Mouse (Mus musculus) stomach, embryonic 16.5 days (tissue): ENCODE data around the gene 4933428G20Rik. TPM values are rescaled to one million over a fixed set of nuclear protein-coding genes. Genes with fewer than 3 reads are reported as not detected.

ENCODE experiments used
- ATAC-seq: fragments of 200-750 bp; cut with Nextera tagmentation; 2 replicates; pipeline ENCODE4 v1.8.0; 2017; ENCODE audit warnings: moderate number of reproducible peaks, moderate TSS enrichment; ENCODE audit not compliant: insufficient read depth, low FRiP score
- H3K27ac ChIP-seq: fragments of 300-500 bp; sonication (generic); 2 replicates; pipeline ENCODE4 v1.5.1; 2014; ENCODE audit warnings: low read length
- H3K27me3 ChIP-seq: fragments of 300-500 bp; sonication (generic); 2 replicates; pipeline ENCODE4 v1.6.1; 2014; ENCODE audit warnings: low read length, control low read depth, mixed read lengths; ENCODE audit not compliant: control insufficient read depth, insufficient read depth
- H3K36me3 ChIP-seq: fragments of 300-500 bp; sonication (generic); 2 replicates; pipeline ENCODE4 v1.6.1; 2014; ENCODE audit warnings: low read length; ENCODE audit not compliant: control insufficient read depth, insufficient read depth
- H3K4me1 ChIP-seq: fragments of 300-500 bp; sonication (generic); 2 replicates; pipeline ENCODE4 v1.6.1; 2014; ENCODE audit warnings: low read length, control low read depth, mixed read lengths; ENCODE audit not compliant: control insufficient read depth, insufficient read depth
- H3K4me2 ChIP-seq: fragments of 300-500 bp; sonication (generic); 2 replicates; pipeline ENCODE4 v1.6.1; 2014; ENCODE audit warnings: low read depth, low read length, mixed read lengths
- H3K4me3 ChIP-seq: fragments of 300-500 bp; sonication (generic); replicated peaks from 2 replicates; pipeline ENCODE4 v1.5.1; 2014; ENCODE audit warnings: mild to moderate bottlenecking, low read length
- H3K9ac ChIP-seq: fragments of 300-500 bp; sonication (generic); 2 replicates; pipeline ENCODE4 v1.6.1; 2014; ENCODE audit warnings: low read length
- H3K9me3 ChIP-seq: fragments of 300-500 bp; sonication (generic); replicated peaks from 2 replicates; pipeline ENCODE4 v1.6.1; 2016; ENCODE audit warnings: low read length, control low read depth; ENCODE audit not compliant: control insufficient read depth
- WGBS: fragments of 180-500 bp; shearing (Covaris S2); extraction: QIAGEN DNeasy Blood & Tissue Kit; methylation state at CpG from one replicate; pipeline ENCODE4 v1.1.7; 2014; 5-methylcytosine and 5-hydroxymethylcytosine counted together
- polyA plus RNA-seq: library from polyadenylated mRNA; unstranded; fragments of >200 nt; fragmentation: Nextera tagmentation; extraction: Ambion mirVana; gene quantifications from 2 replicates; pipeline ENCODE4 v1.2.1, GENCODE M21; 2015

The 4933428G20Rik gene
- polyA plus RNA-seq, 1 experiment from 2014 or later = 0.80 TPM

DNA sequence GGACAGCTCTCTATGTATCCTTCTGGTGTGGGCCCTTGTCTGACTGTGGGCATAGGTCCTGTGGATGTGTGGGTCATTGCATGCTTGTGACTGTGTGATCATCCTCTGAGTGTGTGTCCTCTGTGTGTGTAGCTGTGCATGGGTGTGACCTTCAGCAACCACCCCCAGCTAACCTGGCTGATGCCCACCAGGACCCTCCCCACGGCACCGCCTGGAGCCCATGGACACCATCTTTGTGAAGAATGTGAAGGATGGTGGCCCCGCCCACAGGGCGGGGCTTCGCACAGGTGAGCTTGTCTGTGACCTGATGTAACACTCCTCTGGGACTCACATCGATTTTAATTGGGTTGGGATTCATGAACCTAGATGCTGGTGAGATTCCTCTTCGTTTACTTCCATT is 52.2 kb downstream of the 4933428G20Rik start:
- 0 out of 2 replicates have a peak, but pooled peaks cover 14% of the 10 kb centered on the region for H3K36me3 ChIP-seq

DNA sequence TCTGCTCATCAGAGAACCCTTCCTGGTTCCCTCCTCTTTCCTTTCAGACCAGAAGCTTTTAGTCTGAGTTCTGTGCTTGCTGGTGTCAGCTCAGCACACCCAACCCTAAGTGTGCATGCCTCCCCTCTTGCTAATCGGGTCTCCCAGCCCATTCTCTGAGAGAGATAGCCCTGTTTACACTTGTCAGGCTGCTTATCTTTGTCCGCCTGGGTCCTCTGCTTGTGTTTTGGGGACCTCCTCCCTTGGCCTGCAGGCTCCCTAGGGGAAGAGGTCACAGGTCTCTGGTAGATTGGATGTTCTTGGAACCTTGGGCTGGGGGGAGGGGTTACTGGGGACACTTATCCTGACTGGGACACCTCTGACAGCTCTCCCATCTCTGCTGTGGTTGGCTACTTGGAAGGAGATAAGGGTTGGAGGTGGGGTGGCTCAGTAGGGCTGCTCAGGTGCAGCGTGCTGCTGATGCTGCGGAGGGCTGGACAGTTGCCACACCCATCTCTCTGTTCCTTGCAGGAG is 54.1 kb downstream of the 4933428G20Rik start:
- H3K9ac ChIP-seq = 0 out of 2 replicates have a peak overlapping the region, but pooled peaks have one; percentile 40
- H3K4me3 ChIP-seq = no peak overlapping the region
- WGBS = 39% methylated on average over 4 of the region's 4 CpGs
- ATAC-seq = no peak
- 0 out of 2 replicates have a peak, but pooled peaks cover 3% of the 10 kb centered on the region for H3K36me3 ChIP-seq
- no peaks in the 10 kb centered on the region for H3K9me3 ChIP-seq
- H3K4me1 ChIP-seq = peaks cover 59% of the 10 kb centered on the region
- H3K27me3 ChIP-seq = no peaks in the 10 kb centered on the region
- H3K4me2 ChIP-seq = no peak overlapping the region
- H3K27ac ChIP-seq = no peak overlapping the region; the same call in 1 of the 2 replicates

More for the DNA sequence above, 52.2 kb downstream of the 4933428G20Rik start:
- Histone ChIP-seq H3K4me3 (no peak overlapping the region), H3K27ac (no peak overlapping the region), H3K27me3 (no peaks in the 10 kb centered on the region), H3K4me2 (no peak overlapping the region), H3K9me3 (no peaks in the 10 kb centered on the region), H3K4me1 (peaks cover 42% of the 10 kb centered on the region), H3K9ac (no peak overlapping the region)
- ATAC-seq = no peak
- 72% methylated on average over 7 of the region's 7 CpGs for WGBS

- 0 out of 2 replicates have a peak overlapping the region, but pooled peaks have one; percentile 40 for H3K9ac ChIP-seq
Observed at GRCm38 (mm10) chr11:97445596-97445995, 54.5 kb downstream of the 4933428G20Rik start.

DNA sequence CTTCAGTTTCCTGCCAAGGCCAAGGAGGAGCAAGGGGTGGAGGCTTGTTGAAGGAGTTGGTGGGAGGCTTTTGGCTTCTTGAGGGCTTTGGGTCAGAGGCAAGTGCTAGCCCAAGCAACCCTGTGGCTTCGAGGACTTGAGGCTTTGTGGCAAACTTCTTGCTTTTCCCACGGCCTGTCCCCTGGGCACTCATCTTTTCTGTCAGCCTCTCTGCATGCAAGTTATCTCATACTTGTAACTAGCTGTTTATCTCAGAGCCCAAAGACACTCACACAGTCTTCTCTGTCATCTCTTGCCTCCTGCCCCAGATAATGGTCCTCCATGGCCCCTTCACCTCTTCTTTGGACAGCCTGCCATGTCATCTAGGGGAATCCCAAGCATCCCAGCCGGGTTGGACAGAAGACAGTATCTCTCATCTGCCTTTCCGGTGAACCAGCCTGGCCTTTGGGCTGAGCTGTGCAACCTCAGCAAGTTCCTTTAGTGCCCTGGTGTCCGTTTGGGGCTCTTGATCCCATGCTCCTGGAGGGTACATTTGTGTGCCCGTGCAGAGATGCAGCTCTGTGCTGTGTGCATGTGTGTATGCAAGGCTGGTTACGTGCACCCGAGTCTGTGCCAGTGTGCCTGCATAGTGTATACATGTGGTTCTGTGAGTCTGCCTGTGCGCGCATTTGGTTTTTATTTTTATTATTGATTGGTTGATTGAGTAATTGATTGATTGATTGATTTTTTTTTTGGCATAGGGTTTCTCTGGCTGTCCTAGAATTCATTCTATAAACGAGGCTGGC is 57.1 kb downstream of the 4933428G20Rik start:
- Histone ChIP-seq H3K9me3 (no peaks in the 10 kb centered on the region), H3K36me3 (0 out of 2 replicates have a peak, but pooled peaks cover 3% of the 10 kb centered on the region), H3K4me1 (peaks cover 59% of the 10 kb centered on the region), H3K27me3 (no peaks in the 10 kb centered on the region), H3K9ac (peak overlapping the region; percentile 88), H3K27ac (peak overlapping the region; percentile 96; the same call in 1 of the 2 replicates), H3K4me2 (peak overlapping the region; percentile 76; the same call in 1 of the 2 replicates), H3K4me3 (no peak overlapping the region)
- 82% methylated on average over 11 of the region's 11 CpGs for WGBS
- no peak for ATAC-seq

More at GRCm38 (mm10) chr11:97445596-97445995, 54.5 kb downstream of the 4933428G20Rik start:
- WGBS = 65% methylated on average over 6 of the region's 6 CpGs
- Histone ChIP-seq H3K36me3 (0 out of 2 replicates have a peak, but pooled peaks cover 3% of the 10 kb centered on the region), H3K4me1 (peaks cover 59% of the 10 kb centered on the region), H3K9me3 (no peaks in the 10 kb centered on the region), H3K27ac (no peak overlapping the region; the same call in 1 of the 2 replicates), H3K4me2 (no peak overlapping the region), H3K4me3 (no peak overlapping the region), H3K27me3 (no peaks in the 10 kb centered on the region)
- ATAC-seq = no peak

DNA sequence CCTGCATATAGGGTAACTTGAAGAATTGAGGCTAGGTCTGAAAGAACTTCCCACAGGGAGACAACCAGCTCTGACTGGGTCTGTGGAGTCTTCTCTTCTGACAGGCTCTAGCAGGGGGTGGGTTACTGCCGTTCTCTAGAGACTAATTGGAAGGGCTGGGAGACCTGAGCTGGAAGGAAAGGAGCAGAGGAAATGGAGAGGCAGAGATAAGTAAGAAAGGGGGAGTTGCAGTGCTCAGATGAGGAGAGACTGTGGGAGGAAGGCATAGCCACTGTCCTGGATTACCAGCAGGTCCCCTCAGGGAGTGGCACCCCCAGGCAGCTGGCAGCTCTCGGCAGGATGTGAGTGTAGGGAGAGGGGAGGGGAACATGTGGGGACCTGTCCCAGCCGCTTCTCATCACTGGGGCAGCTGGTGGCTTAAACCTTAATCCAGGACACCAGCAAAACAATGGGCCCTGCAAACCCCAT is 58.4 kb downstream of the 4933428G20Rik start:
- Histone ChIP-seq H3K27me3 (no peaks in the 10 kb centered on the region), H3K4me3 (peak overlapping the region; percentile 73), H3K4me2 (peak overlapping the region; percentile 76), H3K9me3 (no peaks in the 10 kb centered on the region), H3K27ac (peak overlapping the region; percentile 96), H3K36me3 (0 out of 2 replicates have a peak, but pooled peaks cover 2% of the 10 kb centered on the region), H3K9ac (peak overlapping the region; percentile 88), H3K4me1 (peaks cover 66% of the 10 kb centered on the region)
- no peak; the same call in 1 of the 2 replicates for ATAC-seq
- 7% methylated on average over 3 of the region's 3 CpGs for WGBS

GRCm38 (mm10) chr11:97441036-97441657 is 59.0 kb downstream of the 4933428G20Rik start:
- Histone ChIP-seq H3K4me3 (peak overlapping the region; percentile 73), H3K27ac (peak overlapping the region; percentile 96), H3K27me3 (no peaks in the 10 kb centered on the region), H3K4me2 (peak overlapping the region; percentile 76), H3K9me3 (no peaks in the 10 kb centered on the region), H3K4me1 (peaks cover 67% of the 10 kb centered on the region), H3K9ac (peak overlapping the region; percentile 88), H3K36me3 (no peaks in the 10 kb centered on the region)
- no peak for ATAC-seq
- 30% methylated on average over 15 of the region's 15 CpGs for WGBS

Other genes with a start within 250 kb of the 4933428G20Rik start
- gene Npepps, start 219.7 kb downstream of the 4933428G20Rik start, polyA plus RNA-seq = 94.7 and 95.8 TPM in 2 replicates
- 38.5 and 38.6 TPM in 2 replicates for gene Mrpl45, start 184.6 kb downstream of the 4933428G20Rik start, polyA plus RNA-seq
- gene Gpr179, start 148.3 kb downstream of the 4933428G20Rik start, polyA plus RNA-seq = 0.25 and 0.36 TPM in 2 replicates
- 2.8 and 3.4 TPM in 2 replicates for gene Socs7, start 137.8 kb downstream of the 4933428G20Rik start, polyA plus RNA-seq
- gene Arhgap23, start 84.8 kb downstream of the 4933428G20Rik start, polyA plus RNA-seq = 4.4 and 4.8 TPM in 2 replicates
- gene Srcin1, start 75.8 kb upstream of the 4933428G20Rik start, polyA plus RNA-seq = 0.36 and 0.39 TPM in 2 replicates
- 0.41 and 0.77 TPM in 2 replicates for gene Epop, start 129.4 kb upstream of the 4933428G20Rik start, polyA plus RNA-seq
- gene Mllt6, start 163.1 kb upstream of the 4933428G20Rik start, polyA plus RNA-seq = 1.9 and 2.5 TPM in 2 replicates
- 34.2 and 35.1 TPM in 2 replicates for gene Cisd3, start 185.5 kb upstream of the 4933428G20Rik start, polyA plus RNA-seq
- 8.9 and 9.4 TPM in 2 replicates for gene Pcgf2, start 200.2 kb upstream of the 4933428G20Rik start, polyA plus RNA-seq
- gene Psmb3, start 203.1 kb upstream of the 4933428G20Rik start, polyA plus RNA-seq = 363 and 373 TPM in 2 replicates
- 1.2 and 1.4 TPM in 2 replicates for gene Pip4k2b, start 244.4 kb upstream of the 4933428G20Rik start, polyA plus RNA-seq